Mouse (Mus musculus) right cerebral cortex, postnatal 10 days (tissue): ENCODE measurements around the gene Gm27235.
"Not testable (repeated sequence)": the region's sequence is repeated elsewhere in the genome, so short reads cannot be mapped to it uniquely, and the experiment has no call there.

Experiments
- DNase-seq, 2 experiments: peaks; one replicate each; pipeline ENCODE4 v3.0.0; 2021; ENCODE audit warnings: low spot score in 2 of 2

Gm27235 gene

DNA sequence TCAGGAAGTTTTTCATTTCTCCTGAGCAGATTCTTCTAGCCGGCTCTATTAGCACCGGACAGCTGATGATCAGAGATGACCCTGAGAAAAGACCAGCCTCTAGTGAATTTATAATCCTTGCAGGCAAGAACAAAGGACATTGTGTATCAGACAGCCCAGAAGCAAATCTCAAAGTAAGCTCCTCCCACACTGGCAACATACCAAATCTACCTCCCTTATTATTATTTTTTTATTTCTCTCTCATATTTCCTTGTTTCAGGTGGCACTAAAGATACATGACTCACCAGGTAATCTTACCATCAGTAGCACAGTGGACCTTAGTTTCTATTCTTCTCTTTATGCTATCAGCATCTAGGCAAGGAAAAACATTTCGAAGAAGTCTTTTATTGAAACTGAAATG, at the start of gene Gm27235, which contains the start of gene D730048I06Rik:
Gene Gm27235, minus strand, starts transcription at position 101 of the 400 bp plus-strand sequence.
Gene D730048I06Rik, minus strand, starts transcription at position 112 of the 400 bp plus-strand sequence.
- DNase-seq = no peak

DNA sequence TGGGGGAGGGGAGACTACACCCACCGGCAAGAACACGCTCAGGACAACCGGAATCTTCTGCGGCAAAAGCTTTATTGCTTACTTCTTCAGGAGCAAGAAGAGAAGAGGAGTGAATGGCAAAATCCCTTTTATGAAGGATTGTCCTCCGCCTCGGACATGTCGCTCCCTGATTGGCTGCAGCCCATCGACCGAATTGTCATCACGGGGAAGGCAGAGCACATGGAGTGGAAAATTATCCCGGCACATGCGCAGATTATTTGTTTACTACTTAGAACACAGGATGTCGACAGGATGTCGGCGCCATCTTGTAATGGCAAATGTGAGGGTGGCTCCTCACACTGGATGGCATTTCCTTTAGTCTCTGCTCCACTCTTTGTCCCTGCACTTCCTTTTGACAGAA, 28.0 kb upstream of the Gm27235 start:
- not testable (repeated sequence) for DNase-seq

DNA sequence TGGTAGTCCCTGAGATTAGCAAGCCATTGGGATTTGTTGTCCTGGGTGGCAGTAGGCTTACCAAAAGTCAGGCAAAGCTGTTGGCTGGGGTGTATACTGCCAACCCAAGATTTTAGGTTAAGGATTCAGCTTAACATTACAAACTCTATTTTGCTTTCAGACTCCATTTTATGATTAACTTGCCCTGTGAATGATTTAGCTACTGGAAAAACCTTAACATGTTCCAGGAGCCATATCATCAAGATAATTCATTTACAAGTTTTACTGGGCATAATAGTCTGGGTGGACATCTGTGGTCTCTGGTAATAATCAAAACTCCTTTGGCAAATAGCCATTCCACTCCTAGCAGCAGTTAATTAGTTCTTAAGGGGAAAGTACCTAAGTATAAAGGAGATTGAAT, 8.2 kb upstream of the Gm27235 start:
- DNase-seq = no peak

GRCm38 (mm10) chr9:35778009-35778408, 11.9 kb downstream of the Gm27235 start, which contains the start of gene Gm17727:
TSS of gene Gm17727 (minus strand) at chr9:35778109.
- no peak for DNase-seq

GRCm38 (mm10) chr9:35756843-35757242, 33.1 kb downstream of the Gm27235 start:
- no peak for DNase-seq

DNA sequence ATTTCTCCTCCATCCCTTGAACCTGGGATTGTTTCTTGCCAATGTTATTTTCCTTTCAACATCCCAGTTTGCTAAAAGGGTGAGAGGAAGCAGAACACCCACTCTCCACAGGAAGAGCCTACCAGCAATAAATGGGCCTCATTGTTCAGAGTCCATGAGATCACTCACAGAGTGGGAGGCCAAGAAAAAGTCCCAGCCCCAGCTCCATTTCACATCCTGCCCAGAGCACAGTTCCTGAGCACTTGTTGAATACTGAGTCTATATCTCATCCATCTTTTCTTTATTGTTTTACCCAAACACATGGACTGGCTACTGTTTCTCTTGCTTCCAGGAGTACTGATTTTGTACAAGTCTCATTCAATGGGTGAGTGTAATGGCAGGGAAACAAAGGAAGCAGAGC, 49.2 kb downstream of the Gm27235 start, which contains the start of gene Gm17677:
Gene Gm17677, plus strand, starts transcription at position 301 of the 400 bp plus-strand sequence.
- DNase-seq = no peak
